Mouse (Mus musculus) cerebellum, postnatal 25 days (tissue): Measurements from ENCODE around the gene Llph.

Source experiments
- DNase-seq, 2 experiments: peaks; one replicate each; pipeline ENCODE4 v3.0.0; 2021; ENCODE audit warnings: mixed read lengths in 2 of 2

Llph gene

GRCm38 (mm10) chr10:120219578-120220359 is 7.1 kb upstream of the Llph start:
- DNase-seq, result no peak

GRCm38 (mm10) chr10:120220776-120221175 is 6.1 kb upstream of the Llph start:
- no peak for DNase-seq

- DNase-seq, result peak; percentile 41 to 73
Observed at GRCm38 (mm10) chr10:120231718-120232117, 4.8 kb downstream of the Llph start.

- DNase-seq, result peak; percentile 49 to 69
Observed at GRCm38 (mm10) chr10:120233655-120234367, 6.9 kb downstream of the Llph start.

GRCm38 (mm10) chr10:120236855-120237254 is 10.0 kb downstream of the Llph start:
- DNase-seq, result no peak

- no peak for DNase-seq
Observed at GRCm38 (mm10) chr10:120238241-120238640, 11.4 kb downstream of the Llph start.

GRCm38 (mm10) chr10:120239476-120239875 is 12.6 kb downstream of the Llph start:
- no peak for DNase-seq

GRCm38 (mm10) chr10:120242421-120242820 is 15.6 kb downstream of the Llph start:
- DNase-seq, result no peak

GRCm38 (mm10) chr10:120245681-120246080 is 18.8 kb downstream of the Llph start:
- no peak for DNase-seq

- peak in 1 of 2 experiments; percentile 27 for DNase-seq
Observed at GRCm38 (mm10) chr10:120246994-120247750, 20.3 kb downstream of the Llph start.

GRCm38 (mm10) chr10:120250911-120251683 is 24.2 kb downstream of the Llph start:
- DNase-seq, result no peak

GRCm38 (mm10) chr10:120251791-120252190 is 24.9 kb downstream of the Llph start:
- no peak for DNase-seq

- DNase-seq, result no peak
Observed at GRCm38 (mm10) chr10:120252800-120253199, 25.9 kb downstream of the Llph start.

GRCm38 (mm10) chr10:120257231-120257630 is 30.4 kb downstream of the Llph start:
- DNase-seq, result peak; percentile 18 to 63

GRCm38 (mm10) chr10:120267790-120268189 is 40.9 kb downstream of the Llph start:
- no peak for DNase-seq

GRCm38 (mm10) chr10:120269946-120270345 is 43.1 kb downstream of the Llph start:
- DNase-seq, result no peak

- DNase-seq, result peak in 1 of 2 experiments; percentile 53
Observed at GRCm38 (mm10) chr10:120270777-120271176, 43.9 kb downstream of the Llph start.

GRCm38 (mm10) chr10:120271318-120271717 is 44.4 kb downstream of the Llph start:
- no peak for DNase-seq

- DNase-seq, result no peak
Observed at GRCm38 (mm10) chr10:120271879-120272269, 45.0 kb downstream of the Llph start.

GRCm38 (mm10) chr10:120272270-120272883 is 45.5 kb downstream of the Llph start:
- DNase-seq, result peak in 1 of 2 experiments; percentile 6

- DNase-seq, result no peak
Observed at GRCm38 (mm10) chr10:120273335-120273734, 46.5 kb downstream of the Llph start.
